Mouse (Mus musculus) cerebellum, adult 11 months (tissue): ENCODE measurements at regions not wholly inside any gene's neighbourhood (a gene's known extent, or its start where the extent isn't known, plus 50 kb on each side); places are given as distances from the start of the nearest gene placed in this dataset.
A peak's percentile ranks its signal among the peaks of the same experiment; 100 is the strongest.
"Not testable (repeated sequence)": the region's sequence is repeated elsewhere in the genome, so short reads cannot be mapped to it uniquely, and the experiment has no call there.

Experiments
- DNase-seq: peaks from one replicate; pipeline ENCODE4 v3.0.0; 2022

DNA sequence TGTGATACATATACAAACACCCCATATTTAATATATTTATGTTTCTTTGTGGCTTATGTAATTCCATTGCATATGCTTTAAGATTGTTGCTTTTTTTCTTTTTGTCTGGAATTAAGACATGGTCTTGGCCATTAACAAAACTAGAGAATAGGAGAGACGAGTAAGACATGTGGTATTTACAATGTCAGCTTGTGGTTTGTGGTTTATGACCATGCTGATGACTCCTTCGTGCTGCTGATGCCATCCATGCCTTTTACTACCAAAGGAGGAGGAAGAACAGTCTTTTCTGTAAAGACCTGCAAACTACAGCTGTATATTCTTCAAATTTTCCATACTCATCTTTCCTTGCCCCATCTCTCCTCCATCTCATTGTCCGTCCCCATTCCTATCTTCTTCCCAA is 552.7 kb downstream of the Hdgfl1 start:
- no peak for DNase-seq

DNA sequence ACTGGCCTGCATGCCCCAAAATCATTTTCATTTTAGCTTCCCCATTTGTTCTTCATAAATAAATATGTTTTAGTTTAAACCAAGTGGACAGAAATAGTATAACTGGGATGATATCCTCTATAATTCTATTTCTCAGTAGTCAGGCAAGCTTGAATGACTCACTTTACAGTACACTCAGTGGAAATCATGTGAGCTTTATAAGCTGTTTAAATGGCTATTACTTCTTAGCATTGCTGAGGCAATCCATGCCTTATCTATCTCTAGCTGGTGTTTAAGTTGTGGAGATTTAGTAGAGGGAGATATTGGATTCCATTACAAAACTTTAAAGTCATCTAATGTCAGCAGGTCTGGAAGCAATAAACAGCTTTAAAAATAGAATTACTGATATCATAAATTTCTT is 553.4 kb downstream of the Hdgfl1 start:
- no peak for DNase-seq

DNA sequence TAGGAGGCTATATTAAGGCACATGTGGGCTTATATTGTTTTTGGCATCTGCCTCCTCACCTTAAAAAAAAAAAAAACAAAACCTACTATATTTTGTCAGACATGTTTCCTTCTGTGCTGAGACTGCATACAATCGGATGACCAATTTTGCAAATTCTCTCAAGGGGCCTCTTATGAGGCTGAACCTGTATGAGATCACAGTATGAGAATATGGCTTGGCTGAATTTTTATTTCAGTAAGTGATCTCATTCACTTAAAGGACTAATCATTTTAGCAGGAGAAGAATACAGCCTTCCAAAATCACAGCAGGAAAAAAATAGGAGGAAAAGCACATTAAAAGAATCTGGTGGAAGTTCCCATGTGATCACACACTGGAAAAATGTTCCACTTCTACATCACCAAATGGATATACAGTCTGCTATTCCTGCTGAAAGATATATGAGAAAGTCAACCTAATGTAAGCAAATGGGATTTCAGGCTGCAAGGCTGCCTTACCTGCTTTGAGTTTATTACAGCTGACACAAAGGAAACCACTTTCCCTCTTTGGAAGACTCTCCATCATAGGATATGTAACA is 564.3 kb downstream of the Hdgfl1 start:
- DNase-seq, result no peak

- no peak for DNase-seq
Observed at GRCm38 (mm10) chr13:26194646-26195045, 575.3 kb downstream of the Hdgfl1 start.

DNA sequence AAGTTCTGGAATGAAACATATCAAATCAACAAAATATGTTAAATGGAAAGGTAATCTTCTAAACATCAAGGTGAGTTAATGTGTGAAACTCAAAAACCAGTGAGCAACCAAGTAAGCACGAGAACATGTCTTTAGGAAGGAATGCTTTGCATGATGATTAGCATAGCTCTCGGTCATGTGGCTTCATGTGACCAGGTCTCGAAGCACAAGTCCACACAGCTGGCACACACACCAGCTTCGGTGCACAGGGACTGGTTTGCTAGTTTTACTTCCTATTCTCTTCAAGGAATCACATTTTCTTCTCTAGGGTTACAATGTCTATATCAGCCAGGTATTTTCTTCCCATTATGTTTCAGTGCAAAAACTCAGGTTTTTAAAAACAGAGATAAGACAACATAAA is 586.1 kb downstream of the Hdgfl1 start:
- DNase-seq, result no peak

- DNase-seq, result no peak
Observed at GRCm38 (mm10) chr13:26171891-26172482, 598.0 kb downstream of the Hdgfl1 start.

DNA sequence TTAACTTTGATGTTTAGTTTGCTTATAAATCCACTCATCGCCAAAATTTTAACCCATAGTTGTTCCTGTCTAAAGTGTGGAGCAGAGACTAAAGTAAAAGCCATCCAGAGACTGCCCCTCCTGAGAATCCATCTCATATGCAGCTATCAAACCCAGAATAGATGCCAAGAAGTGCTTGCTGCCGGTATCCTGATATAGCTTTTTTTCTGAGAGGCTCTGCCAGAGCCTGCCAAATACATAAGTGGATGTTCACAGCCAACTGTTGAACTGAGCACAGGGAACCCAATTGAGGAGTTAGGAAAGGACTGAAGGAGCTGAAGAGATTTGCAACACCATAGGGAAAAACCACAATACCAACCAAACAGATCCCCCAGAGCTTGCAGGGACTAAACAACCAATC is 600.3 kb downstream of the Hdgfl1 start:
- DNase-seq, result no peak

DNA sequence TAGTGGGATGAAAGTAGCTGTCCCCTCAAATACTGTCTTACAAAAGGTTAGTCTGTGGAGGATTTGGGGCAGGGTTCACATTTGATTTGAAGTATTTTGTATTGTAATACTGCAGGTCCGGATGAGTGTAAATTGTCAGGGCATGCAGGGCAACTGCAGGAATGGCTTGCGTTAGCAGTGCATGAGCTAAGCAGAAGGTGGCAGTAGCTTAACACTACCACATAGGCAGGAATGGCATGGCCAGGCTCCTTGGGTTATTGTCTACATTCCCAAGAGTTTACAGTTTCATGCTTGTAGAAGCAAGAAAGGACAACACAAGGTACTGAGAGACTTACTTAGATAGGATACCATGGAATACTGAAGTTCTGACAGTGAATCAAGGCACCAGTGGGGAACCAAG is 611.3 kb downstream of the Hdgfl1 start:
- no peak for DNase-seq

DNA sequence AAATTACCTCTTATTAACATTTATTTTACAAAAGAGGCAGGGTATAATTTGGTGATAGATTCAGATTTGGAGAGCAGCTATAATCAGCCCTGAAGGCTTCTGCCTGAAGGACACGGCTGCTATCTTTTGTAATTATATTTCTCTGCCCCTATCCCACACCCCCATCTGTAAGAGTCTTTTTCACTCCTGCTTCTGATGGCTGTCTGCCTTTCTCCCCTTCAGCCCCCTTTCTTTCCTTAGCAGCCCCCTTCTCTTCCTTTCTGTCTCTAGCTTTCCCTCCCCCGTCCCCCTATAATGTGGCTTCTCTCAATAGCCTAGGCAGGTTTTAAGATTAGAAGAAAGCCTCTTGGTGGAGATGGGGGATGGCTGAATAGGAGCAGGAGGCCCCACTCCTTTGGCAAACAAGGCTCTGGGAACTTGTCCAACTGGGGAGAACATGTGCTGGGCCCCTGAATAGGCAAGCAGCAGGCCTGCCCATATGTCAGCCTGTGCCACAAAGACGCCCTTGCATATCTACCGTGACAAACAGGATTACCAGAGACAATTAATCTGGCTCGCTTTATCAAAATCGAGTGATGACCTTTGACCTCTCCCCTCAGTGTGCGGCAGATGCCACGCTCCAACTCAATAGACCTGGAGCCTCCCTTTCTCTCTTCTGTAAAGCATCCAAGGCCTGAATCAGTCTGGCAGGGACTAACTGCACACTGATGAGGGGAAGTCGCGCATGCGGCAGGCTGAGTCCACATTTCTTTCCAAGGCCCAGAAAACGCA is 615.1 kb downstream of the Hdgfl1 start:
- DNase-seq, result peak; percentile 75

- DNase-seq, result no peak
Observed at GRCm38 (mm10) chr13:26154251-26154650, 615.7 kb downstream of the Hdgfl1 start.

DNA sequence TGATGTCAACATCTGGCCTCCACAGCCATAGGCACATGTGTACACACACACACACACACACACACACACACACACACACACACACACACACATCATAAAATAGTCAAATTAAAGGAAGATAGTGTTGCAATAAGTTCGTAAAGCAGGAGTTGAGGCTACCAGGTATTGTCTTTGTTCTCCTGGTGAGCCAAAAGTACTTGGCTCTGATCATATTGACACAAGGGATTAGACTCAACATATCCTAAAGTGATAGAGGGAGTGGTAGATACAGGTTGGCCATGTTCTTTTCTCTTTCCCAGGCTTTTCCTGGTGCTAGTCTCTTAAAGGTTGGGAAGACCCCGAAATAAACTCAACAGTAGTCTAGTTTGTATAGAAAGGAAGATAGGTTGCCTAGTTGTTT is 616.9 kb downstream of the Hdgfl1 start:
- DNase-seq, result no peak

GRCm38 (mm10) chr13:26150426-26150825 is 619.5 kb downstream of the Hdgfl1 start:
- DNase-seq, result no peak

GRCm38 (mm10) chr13:26142811-26143210 is 627.2 kb downstream of the Hdgfl1 start:
- DNase-seq, result no peak

DNA sequence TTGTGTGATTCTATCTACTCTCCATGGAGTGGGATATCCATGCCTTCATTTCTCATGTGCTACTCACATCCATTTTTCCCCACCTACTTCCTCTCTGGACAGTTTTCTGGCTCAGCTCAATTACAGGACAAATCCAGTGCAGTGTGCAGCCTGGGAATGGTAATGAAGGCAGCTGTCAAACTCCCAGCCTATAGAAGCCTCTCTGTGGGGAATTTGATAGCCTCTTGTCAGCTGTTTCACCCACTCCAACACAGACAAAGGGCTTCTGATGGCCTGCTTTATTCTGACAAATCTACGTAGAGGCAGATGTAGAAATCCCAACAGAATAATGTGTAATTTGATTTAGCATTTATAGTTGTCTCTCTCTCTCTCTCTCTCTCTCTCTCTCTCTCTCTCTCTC is 650.6 kb downstream of the Hdgfl1 start:
- no peak for DNase-seq

DNA sequence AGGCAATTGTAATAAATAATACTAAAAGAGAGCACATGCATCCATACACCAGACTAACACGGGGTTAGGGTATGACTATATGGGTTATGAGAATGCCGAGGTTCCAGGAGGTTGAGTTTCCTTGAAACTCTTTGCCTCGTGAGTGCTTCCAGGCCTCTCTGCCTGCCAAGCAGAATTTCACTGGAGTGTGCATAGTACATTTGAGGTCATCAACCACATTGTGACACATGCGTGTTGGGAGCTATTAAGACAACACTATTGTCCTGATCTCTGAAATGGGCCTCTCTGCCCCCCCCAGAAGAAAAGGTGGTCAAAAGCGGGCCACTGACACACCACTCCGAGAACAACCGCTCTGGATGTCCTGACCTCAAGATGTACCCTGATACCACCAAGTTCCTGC is 655.8 kb downstream of the Hdgfl1 start:
- DNase-seq, result no peak

DNA sequence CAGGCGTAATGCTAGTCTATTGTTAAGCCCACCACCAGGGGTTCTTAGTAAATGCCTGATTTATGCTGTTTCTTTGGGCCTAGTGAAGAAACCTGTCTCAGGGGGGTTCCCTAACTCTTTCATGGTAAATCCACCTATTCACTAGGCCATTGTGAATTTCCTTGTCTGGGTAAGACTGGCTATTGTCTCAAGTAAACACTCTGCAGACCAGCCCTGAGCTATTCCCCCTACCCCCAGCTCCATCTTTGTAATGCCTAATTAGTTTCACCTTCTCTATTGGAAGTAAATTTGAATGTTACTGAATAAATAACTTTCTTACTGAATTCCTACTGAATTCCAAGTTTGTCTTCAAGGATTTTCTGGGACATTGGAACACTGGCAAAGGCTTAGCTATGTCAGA is 656.2 kb downstream of the Hdgfl1 start:
- not testable (repeated sequence) for DNase-seq

GRCm38 (mm10) chr13:26112579-26112978 is 657.4 kb downstream of the Hdgfl1 start:
- DNase-seq, result no peak

- DNase-seq, result no peak
Observed at GRCm38 (mm10) chr13:26109013-26109412, 661.0 kb downstream of the Hdgfl1 start.

DNA sequence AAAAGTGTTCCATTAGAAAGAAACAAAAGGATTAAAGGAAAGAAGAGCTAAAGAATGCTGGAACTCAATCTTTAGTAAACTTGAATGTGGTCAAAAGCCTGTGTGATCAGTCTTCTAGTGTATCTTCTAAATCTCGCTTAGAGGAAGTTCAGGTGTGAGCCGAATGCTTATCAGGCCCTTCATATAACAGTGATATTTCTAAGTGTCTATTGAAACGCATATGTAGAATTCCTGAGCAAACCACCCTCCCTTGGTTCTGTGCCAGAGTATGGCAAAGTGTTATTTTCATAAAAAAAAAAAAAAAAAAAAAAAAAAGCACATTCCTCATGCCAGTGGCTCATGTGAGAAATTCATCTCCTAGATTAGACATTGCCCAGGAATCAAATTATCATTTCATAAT is 681.2 kb downstream of the Hdgfl1 start:
- no peak for DNase-seq

GRCm38 (mm10) chr13:26080814-26081213 is 689.2 kb downstream of the Hdgfl1 start:
- DNase-seq, result no peak

DNA sequence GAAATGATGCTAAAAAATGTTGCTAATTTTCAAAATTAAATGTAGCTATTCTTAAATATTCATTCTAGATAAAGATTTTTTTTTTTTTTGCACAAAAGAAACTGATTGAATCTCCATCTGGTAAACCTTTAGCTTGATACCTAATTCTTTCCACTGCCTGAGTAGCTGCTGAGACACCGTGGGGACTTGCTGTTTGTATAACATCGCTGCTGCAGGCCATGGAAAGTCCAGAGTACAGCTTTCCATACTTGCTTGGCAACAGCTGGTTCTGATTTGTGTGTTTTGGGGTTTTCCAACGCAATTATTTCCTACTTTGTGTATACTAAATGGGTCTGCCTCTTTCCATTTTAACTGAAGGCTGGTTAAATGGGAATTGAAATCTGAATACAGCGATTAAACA is 689.7 kb downstream of the Hdgfl1 start:
- no peak for DNase-seq

GRCm38 (mm10) chr13:26079362-26079761 is 690.6 kb downstream of the Hdgfl1 start:
- DNase-seq, result no peak

DNA sequence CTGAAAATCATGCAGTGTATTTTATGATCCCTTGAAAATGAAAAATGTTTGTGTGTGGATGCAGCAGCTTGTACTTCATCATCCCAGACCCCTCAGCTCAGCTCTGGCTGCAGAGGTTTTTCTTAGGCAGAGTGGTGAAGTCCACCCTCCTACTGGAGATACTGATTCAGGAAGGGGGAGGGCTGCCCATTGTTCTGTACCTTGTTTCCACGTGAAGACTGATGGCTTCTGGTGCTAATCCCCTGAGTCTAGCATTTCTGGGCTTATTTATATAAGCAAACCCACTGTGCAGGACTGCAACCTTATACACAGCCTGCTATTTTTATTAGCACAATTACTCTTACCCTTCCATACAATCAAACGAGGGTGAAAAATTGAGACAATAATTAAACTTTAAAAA is 708.6 kb downstream of the Hdgfl1 start:
- DNase-seq, result no peak

- DNase-seq, result no peak
Observed at GRCm38 (mm10) chr13:26037699-26038098, 732.3 kb downstream of the Hdgfl1 start.

DNA sequence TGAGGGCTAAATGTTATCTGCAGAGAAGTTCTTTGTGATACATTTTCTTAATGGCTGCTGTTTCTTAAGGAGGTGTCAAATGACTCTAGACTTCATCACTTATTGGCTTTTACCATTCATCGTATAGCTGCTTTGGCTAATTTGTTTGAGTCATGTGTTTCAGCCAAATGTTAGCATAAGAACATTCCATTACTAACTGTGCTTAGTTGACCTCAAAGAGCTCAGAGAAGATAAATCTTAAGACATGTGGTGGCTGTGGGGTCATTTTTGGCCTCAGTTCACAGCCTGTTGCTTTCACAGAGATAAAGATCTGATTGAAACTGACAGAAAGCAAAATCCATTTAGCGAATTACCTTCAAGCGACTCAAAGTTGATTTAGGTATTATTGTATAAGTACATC is 743.6 kb downstream of the Hdgfl1 start:
- DNase-seq, result no peak
